Mouse (Mus musculus): ENCODE results near the gene Gnai3.

Gnai3 gene

GRCm38 (mm10) chr3:108111320-108111719 lies 34.6 kb downstream of the Gnai3 start:
- no peak for DNase-seq (ENCODE audit: low spot score in 2 of 2)

- DNase-seq (ENCODE audit: low spot score in 2 of 2), result no peak
Measured at GRCm38 (mm10) chr3:108105281-108105680, 40.7 kb downstream of the Gnai3 start.

DNA sequence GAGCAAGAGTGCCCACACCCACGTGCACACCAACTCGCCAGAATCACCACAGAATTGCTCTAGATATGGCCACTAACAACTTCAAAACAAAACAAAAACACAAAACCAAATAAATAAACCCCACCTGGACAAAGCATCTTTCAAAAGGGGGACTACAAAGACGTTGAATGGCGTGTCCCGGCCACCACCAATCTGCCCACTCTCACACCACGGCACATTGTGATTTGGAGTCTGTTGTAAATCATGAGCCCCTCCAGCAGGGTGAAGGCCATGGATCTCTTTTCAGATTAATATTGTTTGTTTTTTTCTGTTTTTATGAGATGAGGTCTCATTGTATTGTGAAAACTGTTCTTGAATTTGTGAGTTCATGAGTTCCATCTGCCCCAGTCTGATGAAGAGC lies 43.9 kb downstream of the Gnai3 start:
- no peak for DNase-seq (ENCODE audit: low spot score in 2 of 2)

- no peak for DNase-seq (ENCODE audit: low spot score in 2 of 2)
Measured at GRCm38 (mm10) chr3:108101594-108101993, 44.4 kb downstream of the Gnai3 start.

DNA sequence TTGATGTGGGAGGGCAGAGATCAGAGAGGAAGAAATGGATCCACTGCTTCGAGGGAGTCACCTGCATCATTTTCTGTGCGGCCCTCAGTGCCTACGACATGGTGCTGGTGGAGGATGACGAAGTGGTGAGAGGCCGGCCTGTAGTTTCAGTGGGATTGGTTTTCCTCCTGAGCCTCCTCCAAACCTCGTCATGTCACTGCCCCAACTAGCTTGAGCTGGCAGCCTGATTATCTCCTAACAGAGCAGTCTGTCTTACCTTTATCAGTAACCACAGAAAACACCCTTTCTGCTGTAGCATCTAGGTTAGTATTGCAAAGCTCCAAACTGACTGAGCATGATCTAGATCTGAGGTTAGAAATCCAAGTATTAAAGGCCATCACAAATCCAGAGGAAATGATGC lies 47.6 kb downstream of the Gnai3 start:
- no peak for DNase-seq (ENCODE audit: low spot score in 2 of 2)

DNA sequence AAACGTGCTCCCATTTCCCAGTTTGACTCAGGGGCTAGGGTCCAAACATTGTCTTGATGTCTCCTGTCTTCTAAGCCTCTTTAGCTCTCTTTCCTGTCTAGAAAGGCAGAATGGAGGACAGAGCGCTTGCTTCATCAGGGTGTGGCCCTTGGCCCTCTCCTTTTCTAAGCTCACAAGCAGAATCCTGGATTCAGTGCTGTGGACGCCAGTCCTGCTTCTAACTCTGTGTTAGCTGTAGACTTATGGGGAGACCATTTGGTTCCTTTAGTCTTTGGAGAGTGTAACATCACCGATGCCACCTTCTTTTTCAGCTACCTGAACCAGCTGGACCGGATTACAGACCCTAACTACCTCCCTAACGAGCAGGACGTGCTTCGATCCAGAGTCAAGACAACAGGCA lies 48.3 kb downstream of the Gnai3 start:
- no peak for DNase-seq (ENCODE audit: low spot score in 2 of 2)

GRCm38 (mm10) chr3:108096726-108097125 lies 49.2 kb downstream of the Gnai3 start:
- DNase-seq (ENCODE audit: low spot score in 2 of 2), result no peak

DNA sequence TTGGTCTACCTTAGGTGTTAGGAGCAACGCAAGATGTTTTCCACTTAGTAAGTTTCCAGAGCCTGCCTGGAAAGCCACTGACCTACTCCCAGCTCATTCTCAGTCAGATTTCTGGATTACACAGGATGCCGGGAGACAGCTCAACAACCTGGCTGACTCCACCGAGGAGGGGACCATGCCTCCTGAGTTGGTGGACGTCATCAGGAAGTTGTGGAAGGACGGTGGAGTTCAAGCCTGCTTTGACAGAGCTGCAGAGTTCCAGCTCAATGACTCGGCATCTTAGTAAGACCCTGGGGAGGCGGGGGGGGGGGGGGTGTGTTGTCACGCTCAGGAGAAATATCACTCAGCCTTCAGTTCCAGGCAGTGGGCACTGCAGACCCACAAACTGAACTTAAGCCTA lies 49.7 kb downstream of the Gnai3 start:
- DNase-seq (ENCODE audit: low spot score in 2 of 2), result no peak

GRCm38 (mm10) chr3:108094976-108095760 lies 50.8 kb downstream of the Gnai3 start:
- no peak for DNase-seq (ENCODE audit: low spot score in 2 of 2)

DNA sequence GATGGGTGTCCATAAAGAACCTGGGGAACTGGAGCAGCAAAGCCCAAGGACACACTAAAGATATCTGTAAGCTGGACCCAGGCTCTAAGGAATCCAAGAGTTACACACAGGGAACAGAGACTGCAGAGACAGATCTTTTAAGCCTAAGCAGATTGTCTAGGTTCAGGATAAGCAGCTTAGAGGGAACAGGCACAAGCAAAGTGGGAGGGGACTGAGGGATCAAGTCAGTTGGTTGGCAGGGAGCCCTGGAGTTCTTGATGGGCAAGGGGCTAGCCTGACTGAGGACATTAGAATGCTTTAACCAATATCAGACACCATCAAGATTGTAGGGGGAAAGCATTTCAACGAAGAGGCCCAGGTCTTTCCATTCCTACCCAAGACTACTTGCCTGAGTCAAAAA lies 51.8 kb downstream of the Gnai3 start:
- no peak for DNase-seq (ENCODE audit: low spot score in 2 of 2)

- no peak for DNase-seq (ENCODE audit: low spot score in 2 of 2)
Measured at GRCm38 (mm10) chr3:108093306-108093705, 52.6 kb downstream of the Gnai3 start.

DNA sequence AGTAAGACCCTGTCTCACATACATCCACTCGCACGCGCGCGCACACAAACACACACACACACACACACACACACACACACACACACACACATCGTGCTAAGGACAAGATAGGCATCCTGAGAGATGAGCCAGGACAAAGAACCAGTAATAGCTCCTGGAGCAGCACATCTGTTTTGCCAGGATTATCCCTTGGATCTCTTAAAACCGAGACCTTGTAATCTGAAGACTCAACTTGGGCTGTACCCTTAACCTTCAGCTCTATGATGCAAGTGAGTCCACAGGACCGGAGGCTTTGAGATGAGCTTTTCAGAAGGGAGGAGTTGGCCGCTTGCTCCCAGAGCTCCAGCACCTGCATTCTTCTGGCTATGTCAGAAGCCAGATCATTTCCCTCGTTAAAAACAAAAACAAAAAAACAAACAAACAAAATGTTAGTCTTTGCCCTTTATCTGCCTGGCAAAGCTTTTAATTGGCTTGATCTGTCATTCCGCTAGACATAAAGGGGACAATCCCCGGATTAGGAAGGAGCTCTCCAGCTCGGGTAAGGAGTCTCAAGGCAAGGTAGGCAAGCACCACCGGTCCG lies 53.3 kb downstream of the Gnai3 start, which contains the start of gene Gnat2:
Gnat2 (plus strand) TSS at position 254 of the 580 bp plus-strand sequence.
- no peak for DNase-seq (ENCODE audit: low spot score in 2 of 2)

DNA sequence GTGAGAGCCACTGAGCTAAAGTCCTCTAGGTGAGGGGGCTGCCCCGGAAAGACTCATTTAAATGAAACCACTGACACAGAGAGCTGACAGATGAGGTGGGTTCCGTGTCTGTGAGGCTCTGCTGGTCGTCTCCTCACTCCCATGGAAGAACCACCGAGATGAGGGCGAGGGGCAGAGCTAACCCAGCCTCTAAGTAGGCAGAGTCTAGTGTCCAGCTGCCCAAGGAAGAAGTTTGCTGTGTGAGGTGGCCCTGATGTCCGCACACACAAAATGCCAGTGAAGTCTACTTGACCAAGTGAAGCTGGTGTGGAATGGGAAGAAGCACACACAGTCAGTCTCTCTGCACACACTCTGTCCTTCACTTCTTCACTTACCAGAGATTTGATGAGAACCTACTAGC lies 53.9 kb downstream of the Gnai3 start:
- DNase-seq (ENCODE audit: low spot score in 2 of 2), result no peak

- DNase-seq (ENCODE audit: low spot score in 2 of 2), result no peak
Measured at GRCm38 (mm10) chr3:108090561-108090960, 55.4 kb downstream of the Gnai3 start.

DNA sequence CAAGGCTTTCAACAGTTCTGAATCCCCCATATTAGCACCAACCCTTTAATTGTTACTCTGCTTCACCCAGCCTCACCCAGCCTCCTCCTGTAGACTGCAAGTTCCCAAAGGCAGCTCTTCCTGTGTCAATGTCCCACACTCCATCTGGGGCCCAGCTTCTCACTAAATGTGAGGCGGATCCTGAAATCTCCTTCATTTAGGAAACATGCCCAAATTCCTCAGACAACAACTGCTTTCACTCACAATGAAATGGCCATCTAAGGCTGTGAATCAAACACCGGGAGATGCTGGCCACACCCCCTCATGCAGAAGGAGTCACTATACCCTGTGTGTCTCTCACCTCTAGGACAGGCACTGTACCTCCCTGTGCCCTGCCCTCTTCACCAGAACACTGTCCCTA lies 56.0 kb downstream of the Gnai3 start:
- DNase-seq (ENCODE audit: low spot score in 2 of 2), result no peak

- DNase-seq (ENCODE audit: low spot score in 2 of 2), result no peak
Measured at GRCm38 (mm10) chr3:108088842-108089380, 57.0 kb downstream of the Gnai3 start.

DNA sequence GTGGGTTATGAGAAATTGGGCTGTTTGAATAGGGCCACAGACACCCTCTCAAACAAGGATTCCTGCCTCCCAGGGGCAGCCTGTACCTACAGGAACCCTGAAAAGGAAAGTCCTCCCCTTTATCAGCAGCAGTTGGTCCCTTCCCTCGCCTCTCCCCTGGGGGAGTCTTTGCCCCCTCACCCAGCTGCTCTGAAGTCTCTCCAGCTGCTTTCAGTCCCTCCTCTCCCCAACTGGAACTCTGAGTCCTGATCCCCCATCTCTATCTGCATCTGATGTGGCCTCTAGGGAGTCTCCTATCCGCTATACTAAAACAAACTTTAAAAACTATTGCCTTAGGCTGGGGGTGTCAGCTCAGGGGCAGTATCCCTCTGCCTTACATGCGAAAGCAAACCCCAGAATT lies 58.6 kb downstream of the Gnai3 start:
- DNase-seq (ENCODE audit: low spot score in 2 of 2), result no peak

DNA sequence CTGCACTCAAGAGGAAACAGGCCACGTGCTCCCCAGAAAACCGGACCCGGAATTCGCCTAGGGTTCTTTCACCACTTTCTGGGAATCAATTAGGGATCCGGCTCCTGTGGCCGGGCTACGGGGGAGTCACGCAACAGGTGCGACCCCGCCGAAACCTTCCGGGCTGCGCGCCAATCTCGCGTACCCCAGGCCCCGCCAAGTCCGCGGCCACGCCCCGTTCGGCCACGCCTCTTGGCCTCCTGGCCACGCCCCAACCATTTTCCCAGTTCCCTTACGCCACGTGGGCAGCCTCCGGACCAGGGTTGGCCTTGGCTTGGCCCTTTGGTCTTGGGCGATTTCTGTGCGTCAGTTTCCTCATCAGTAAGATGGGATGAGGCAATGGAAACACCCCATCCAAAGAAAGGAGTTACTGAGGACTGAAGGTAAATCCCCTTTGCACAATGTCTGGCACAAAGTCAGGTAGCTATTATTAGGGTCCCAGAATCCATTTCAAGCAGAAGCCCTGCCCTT lies 59.4 kb downstream of the Gnai3 start, which contains the start of gene Ampd2:
Ampd2 (minus strand) TSS at position 182 of the 510 bp plus-strand sequence.
- DNase-seq (ENCODE audit: low spot score in 2 of 2), result peak; percentile 56 to 64

- no peak for DNase-seq (ENCODE audit: low spot score in 2 of 2)
Measured at GRCm38 (mm10) chr3:108085721-108086469, 60.1 kb downstream of the Gnai3 start.

DNA sequence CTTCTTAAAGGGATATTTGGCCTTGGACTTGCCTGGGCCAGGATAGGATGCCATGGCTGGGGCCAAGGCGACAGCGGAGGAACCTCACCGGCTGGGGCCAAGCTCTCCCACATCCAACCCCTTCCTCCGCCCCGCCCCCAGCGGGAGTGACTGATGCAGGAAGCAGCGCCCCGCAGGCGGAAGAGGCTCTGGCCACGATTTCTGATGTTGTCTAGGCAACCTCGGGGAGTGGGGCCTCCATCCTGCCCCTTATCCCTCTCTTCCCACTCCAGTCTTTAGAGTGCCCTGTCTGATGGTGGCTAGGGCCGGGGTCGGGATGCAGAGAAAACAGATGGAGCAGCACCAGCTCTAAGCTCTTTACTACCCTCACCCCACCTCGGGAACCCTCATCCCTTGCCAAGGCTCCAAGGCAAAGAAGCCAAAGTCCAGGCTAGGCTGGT lies 60.6 kb downstream of the Gnai3 start:
- peak; percentile 69 to 71 for DNase-seq (ENCODE audit: low spot score in 2 of 2)

DNA sequence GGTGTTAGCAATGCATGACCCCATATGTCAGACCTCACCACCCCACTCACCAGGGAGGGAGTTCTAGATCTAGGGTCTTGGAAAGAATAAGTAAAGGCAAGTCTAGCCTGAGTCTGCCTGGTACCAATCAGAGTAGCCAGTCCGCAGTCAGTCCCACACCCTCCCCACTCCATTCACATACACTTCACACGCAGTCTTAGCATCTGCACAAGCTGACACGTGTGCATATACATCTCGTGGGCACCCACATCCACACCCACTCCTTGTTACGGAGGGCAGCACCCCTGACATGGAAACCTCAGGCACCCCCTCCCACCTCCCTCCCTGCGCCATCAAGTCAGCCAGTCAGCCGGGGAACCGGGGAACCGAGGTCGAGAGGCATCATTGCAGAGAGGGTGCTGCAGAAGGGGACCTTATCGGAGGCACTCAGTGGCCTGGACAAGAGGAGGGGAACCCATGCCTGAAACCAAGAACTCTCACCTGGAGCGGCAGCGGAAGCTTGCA lies 61.1 kb downstream of the Gnai3 start:
- no peak for DNase-seq (ENCODE audit: low spot score in 2 of 2)

DNA sequence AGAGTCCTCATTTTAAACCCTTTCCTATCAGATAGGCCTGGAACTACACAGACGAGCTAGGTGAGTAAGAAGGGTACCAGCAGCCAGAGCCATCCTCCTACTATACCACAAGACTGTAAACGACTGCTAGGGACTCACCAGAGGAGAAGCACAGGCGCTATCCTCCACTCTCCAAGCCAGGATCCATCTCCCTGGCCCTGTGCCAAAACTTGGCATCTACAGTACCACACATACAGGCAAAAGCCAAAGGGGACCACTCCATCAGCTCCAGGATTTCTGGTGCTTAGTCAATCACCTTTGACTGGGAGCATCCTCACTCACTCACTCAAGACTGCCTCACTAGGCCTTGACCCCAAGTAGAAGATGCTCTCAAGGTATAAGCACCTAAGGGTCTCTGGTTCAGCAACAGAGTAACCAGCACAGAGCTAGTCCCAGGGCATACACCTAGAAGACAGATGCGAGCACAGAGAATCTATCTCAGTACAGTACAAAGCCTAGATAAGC lies 62.0 kb downstream of the Gnai3 start:
- no peak for DNase-seq (ENCODE audit: low spot score in 2 of 2)

Data from spleen, postnatal 14 days (tissue).